Mouse (Mus musculus): ENCODE data around the gene Lrrc10b. TPM values are rescaled to one million over a fixed set of nuclear protein-coding genes. Genes with fewer than 3 reads are reported as not detected.

The Lrrc10b gene
- total RNA-seq, 2 experiments from 2014 or later, result 0.49 to 1.2 TPM

GRCm38 (mm10) chr19:10413701-10414242, 43.5 kb downstream of the Lrrc10b start:
- DNase-seq (ENCODE audit: low spot score in 2 of 2), result no peak

Other genes with a start within 250 kb of the Lrrc10b start
- under 1 TPM; 0.26 to 0.39 TPM for gene Myrf, start 216.7 kb downstream of the Lrrc10b start, total RNA-seq (2021)
- gene Dagla, start 152.6 kb downstream of the Lrrc10b start, total RNA-seq (2021), result 10 to 100 TPM in 1 of 2 experiments, 1 to 10 TPM in 1; 9.3 to 10.4 TPM
- 1 to 10 TPM; 6.2 to 6.9 TPM for gene Syt7, start 68.4 kb downstream of the Lrrc10b start, total RNA-seq (2021)
- gene Ppp1r32, start 25.5 kb upstream of the Lrrc10b start, total RNA-seq (2021), result 1 to 10 TPM in 1 of 2 experiments, under 1 TPM in 1; 0.44 to 2.0 TPM
- gene Cpsf7, start 67.8 kb upstream of the Lrrc10b start, total RNA-seq (2021), result 10 to 100 TPM; 40.5 to 53.0 TPM
- gene Sdhaf2, start 68.7 kb upstream of the Lrrc10b start, total RNA-seq (2021), result 10 to 100 TPM; 41.1 to 41.7 TPM
- gene Tmem216, start 98.8 kb upstream of the Lrrc10b start, total RNA-seq (2021), result 1 to 10 TPM; 4.4 to 5.2 TPM
- 1 to 10 TPM; 6.5 to 8.3 TPM for gene Cyb561a3, start 119.7 kb upstream of the Lrrc10b start, total RNA-seq (2021)
- gene Tmem138, start 119.9 kb upstream of the Lrrc10b start, total RNA-seq (2021), result 1 to 10 TPM; 5.2 TPM
- 100 to 1,000 TPM; 338 to 352 TPM for gene Ddb1, start 147.9 kb upstream of the Lrrc10b start, total RNA-seq (2021)
- gene Tkfc, start 148.2 kb upstream of the Lrrc10b start, total RNA-seq (2021), result 10 to 100 TPM; 13.3 to 14.0 TPM
- gene Vwce, start 176.7 kb upstream of the Lrrc10b start, total RNA-seq (2021), result under 1 TPM; 0.41 to 0.66 TPM
- not detected for gene Pga5, start 220.6 kb upstream of the Lrrc10b start, total RNA-seq (2021)
- gene Vps37c, start 231.3 kb upstream of the Lrrc10b start, total RNA-seq (2021), result 10 to 100 TPM; 24.8 to 25.0 TPM